Mouse (Mus musculus) erythroblast, embryonic 14.5 days (primary cell): ENCODE data around the gene Mid1.
"Not testable (repeated sequence)": the region's sequence is repeated elsewhere in the genome, so short reads cannot be mapped to it uniquely, and the experiment has no call there.

ENCODE experiments used
- GATA1 ChIP-seq: IDR thresholded peaks from 2 replicates; pipeline ENCODE4 v1.6.1; 2012; ENCODE audit warnings: low read length, inconsistent platforms, mixed read lengths
- TAL1 ChIP-seq: IDR thresholded peaks from 3 replicates; pipeline ENCODE4 v1.6.1; 2012; ENCODE audit warnings: low read length, inconsistent platforms, mixed read lengths

- TF ChIP-seq GATA1, TAL1: not testable (repeated sequence)
These were observed 324.2 kb downstream of the Mid1 start, which contains the start of gene Gm21887 for GRCm38 (mm10) chrX:170009016-170009750.
